Mouse (Mus musculus) stomach, embryonic 15.5 days (tissue): ENCODE results near the gene March6. TPM values are rescaled to one million over a fixed set of nuclear protein-coding genes. Genes with fewer than 3 reads are reported as not detected.

Experiments used
- ATAC-seq: fragments of 200-750 bp; cut with Nextera tagmentation; 2 replicates; pipeline ENCODE4 v1.8.0; 2017; ENCODE audit warnings: low read depth, moderate number of reproducible peaks, moderate TSS enrichment; ENCODE audit not compliant: insufficient read depth, low FRiP score
- H3K27ac ChIP-seq: fragments of 300-500 bp; sonication (generic); 2 replicates; pipeline ENCODE4 v1.5.1; 2015; ENCODE audit warnings: mild to moderate bottlenecking, inconsistent platforms
- H3K27me3 ChIP-seq: fragments of 300-500 bp; sonication (generic); replicated peaks from 2 replicates; pipeline ENCODE4 v1.6.1; 2015; ENCODE audit warnings: inconsistent platforms
- H3K36me3 ChIP-seq: fragments of 300-500 bp; sonication (generic); 2 replicates; pipeline ENCODE4 v1.6.1; 2015; ENCODE audit warnings: inconsistent platforms
- H3K4me1 ChIP-seq: fragments of 300-500 bp; sonication (generic); 2 replicates; pipeline ENCODE4 v1.6.1; 2015; ENCODE audit warnings: inconsistent platforms
- H3K4me2 ChIP-seq: fragments of 300-500 bp; sonication (generic); 2 replicates; pipeline ENCODE4 v1.6.1; 2015; ENCODE audit warnings: mild to moderate bottlenecking, inconsistent platforms
- H3K4me3 ChIP-seq: fragments of 300-500 bp; sonication (generic); replicated peaks from 2 replicates; pipeline ENCODE4 v1.5.1; 2015; ENCODE audit warnings: inconsistent platforms
- H3K9ac ChIP-seq: fragments of 300-500 bp; sonication (generic); 2 replicates; pipeline ENCODE4 v1.6.1; 2015; ENCODE audit warnings: inconsistent platforms
- H3K9me3 ChIP-seq: fragments of 300-500 bp; sonication (generic); 2 replicates; pipeline ENCODE4 v1.6.1; 2016; ENCODE audit warnings: inconsistent platforms
- WGBS: fragments of 180-500 bp; shearing (Covaris S2); methylation state at CpG from one replicate; pipeline ENCODE4 v1.1.7; 2015; 5-methylcytosine and 5-hydroxymethylcytosine counted together
- polyA plus RNA-seq: library from polyadenylated mRNA; unstranded; fragments of >200 nt; fragmentation: Nextera tagmentation; extraction: Ambion mirVana; gene quantifications from 2 replicates; pipeline ENCODE4 v1.2.1, GENCODE M21; 2015

March6 gene
- polyA plus RNA-seq, 1 experiment from 2014 or later: 25.6 TPM

DNA sequence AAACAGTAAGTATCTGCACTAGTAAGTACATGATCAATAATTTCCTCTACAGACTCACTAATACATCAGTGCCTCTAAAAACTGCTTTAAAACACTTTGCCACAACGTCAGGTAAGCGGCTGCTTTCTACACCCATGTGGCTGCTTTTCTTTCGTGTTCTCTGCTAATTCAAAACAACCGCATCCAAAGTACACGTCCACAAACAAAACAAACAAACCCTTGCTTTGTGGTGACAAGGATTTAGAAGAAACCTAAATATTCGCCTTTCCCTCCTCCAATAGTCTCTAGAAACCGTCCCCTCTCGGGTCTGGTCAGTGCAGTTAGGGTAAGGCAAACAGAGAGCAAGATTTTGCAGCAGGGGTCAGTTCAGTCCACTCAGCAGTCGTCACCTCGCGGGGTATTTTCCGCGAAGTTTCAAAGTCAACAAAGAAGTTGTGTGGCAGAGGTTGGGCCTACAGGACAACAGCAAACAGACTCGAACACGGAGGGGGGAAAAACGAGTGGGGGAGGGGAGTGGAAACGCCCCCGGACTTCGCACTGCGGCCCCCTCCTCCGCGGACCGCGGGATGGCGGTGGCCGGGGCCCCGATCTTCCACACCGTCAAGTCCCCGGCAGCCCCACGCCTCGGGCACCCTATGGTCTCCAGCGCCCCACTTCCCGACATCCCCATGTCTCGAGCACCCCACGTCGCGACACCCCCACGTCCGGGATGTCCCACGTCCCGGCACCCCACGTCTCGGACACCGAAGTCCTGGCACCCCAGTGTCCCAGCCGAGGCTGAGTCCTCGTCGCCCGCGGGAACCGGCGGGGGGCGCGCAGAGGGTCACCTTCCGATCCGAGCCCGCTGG, 818 bp downstream of the March6 start:
- H3K4me3 ChIP-seq: peak overlapping the region; percentile 70
- under 1% methylated on average over 48 of the region's 56 CpGs for WGBS
- no peaks in the 10 kb centered on the region for H3K27me3 ChIP-seq
- peak overlapping the region; percentile 96 for H3K27ac ChIP-seq
- no peaks in the 10 kb centered on the region for H3K36me3 ChIP-seq
- no peaks in the 10 kb centered on the region for H3K9me3 ChIP-seq
- peak; percentile 35 for ATAC-seq
- H3K4me1 ChIP-seq: peaks cover 5% of the 10 kb centered on the region; the same call in 1 of the 2 replicates
- peak overlapping the region; percentile 81 for H3K9ac ChIP-seq
- H3K4me2 ChIP-seq: peak overlapping the region; percentile 62

DNA sequence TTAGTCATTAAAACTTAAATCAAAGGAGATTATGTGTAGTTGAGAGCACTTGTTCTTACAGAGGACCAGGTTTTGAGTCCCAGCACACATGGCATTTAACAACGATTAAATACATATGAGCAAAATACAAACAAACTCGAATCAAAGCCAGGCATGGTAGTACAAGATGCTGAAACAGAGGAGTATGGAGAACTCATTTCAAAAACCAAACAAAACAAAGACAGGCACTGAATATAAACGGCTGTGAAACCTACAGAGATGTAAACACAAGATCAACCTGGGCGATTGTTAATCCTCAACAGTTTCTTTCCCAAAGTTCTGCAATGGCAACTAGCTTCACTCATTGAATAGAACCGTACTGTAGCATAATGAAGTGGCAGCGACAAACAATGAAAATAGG, 1.8 kb downstream of the March6 start:
- peak overlapping the region; percentile 70 for H3K4me3 ChIP-seq
- 21% methylated on average over 6 of the region's 6 CpGs for WGBS
- no peak overlapping the region for H3K27ac ChIP-seq
- ATAC-seq: no peak
- H3K36me3 ChIP-seq: no peaks in the 10 kb centered on the region
- peak overlapping the region; percentile 62 for H3K4me2 ChIP-seq
- no peaks in the 10 kb centered on the region for H3K27me3 ChIP-seq
- H3K9me3 ChIP-seq: no peaks in the 10 kb centered on the region
- H3K9ac ChIP-seq: no peak overlapping the region
- H3K4me1 ChIP-seq: peaks cover 7% of the 10 kb centered on the region; the same call in 1 of the 2 replicates

DNA sequence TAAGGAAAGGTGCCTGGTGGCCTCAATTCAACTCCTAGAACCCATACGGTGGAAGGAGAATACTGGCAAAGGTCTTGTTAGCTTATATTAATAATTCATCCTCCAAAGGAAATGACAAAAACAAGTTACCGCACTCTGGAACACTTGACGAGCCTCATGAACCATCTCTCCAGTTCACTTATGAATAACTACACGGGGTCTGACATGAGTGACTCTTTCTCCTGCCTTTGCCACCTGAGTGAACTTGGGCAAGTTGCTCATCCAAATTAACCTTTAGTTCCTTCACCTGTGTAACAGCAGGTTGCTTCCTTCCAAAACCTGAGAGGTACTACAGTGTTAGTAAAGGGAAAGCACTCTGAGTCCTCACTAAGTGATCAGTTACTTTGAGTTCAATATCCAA, 2.4 kb downstream of the March6 start:
- 82% methylated on average over 4 of the region's 4 CpGs for WGBS
- no peak overlapping the region for H3K9ac ChIP-seq
- H3K4me2 ChIP-seq: no peak overlapping the region
- no peak overlapping the region for H3K4me3 ChIP-seq
- peaks cover 7% of the 10 kb centered on the region; the same call in 1 of the 2 replicates for H3K4me1 ChIP-seq
- no peaks in the 10 kb centered on the region for H3K9me3 ChIP-seq
- H3K36me3 ChIP-seq: no peaks in the 10 kb centered on the region
- no peaks in the 10 kb centered on the region for H3K27me3 ChIP-seq
- no peak overlapping the region for H3K27ac ChIP-seq
- ATAC-seq: no peak

DNA sequence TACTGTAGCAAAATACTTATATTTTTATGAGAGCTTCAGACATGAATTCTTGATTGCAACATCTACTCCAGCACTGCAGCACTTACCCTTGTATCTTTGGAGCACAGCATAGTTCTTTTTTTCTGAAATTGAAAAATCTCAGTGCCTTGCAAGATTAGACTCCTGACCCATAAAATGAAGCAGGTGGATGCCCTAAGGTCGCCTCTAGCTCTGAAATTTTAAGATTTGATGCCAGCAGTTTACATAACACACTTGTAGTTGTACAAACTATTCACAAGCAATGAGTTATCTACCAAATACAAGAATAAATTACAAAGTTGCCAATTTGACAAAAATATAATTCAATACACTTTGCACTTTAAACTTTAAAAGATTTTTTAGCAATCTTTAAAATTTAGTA, 4.4 kb downstream of the March6 start:
- no peak for ATAC-seq
- H3K4me3 ChIP-seq: no peak overlapping the region
- H3K36me3 ChIP-seq: no peaks in the 10 kb centered on the region
- H3K9me3 ChIP-seq: no peaks in the 10 kb centered on the region
- no peaks in the 10 kb centered on the region for H3K27me3 ChIP-seq
- no peak overlapping the region for H3K4me2 ChIP-seq
- no peak overlapping the region for H3K27ac ChIP-seq
- WGBS: 84% methylated on average over 1 of the region's 1 CpGs
- peaks cover 7% of the 10 kb centered on the region; the same call in 1 of the 2 replicates for H3K4me1 ChIP-seq
- no peak overlapping the region for H3K9ac ChIP-seq

DNA sequence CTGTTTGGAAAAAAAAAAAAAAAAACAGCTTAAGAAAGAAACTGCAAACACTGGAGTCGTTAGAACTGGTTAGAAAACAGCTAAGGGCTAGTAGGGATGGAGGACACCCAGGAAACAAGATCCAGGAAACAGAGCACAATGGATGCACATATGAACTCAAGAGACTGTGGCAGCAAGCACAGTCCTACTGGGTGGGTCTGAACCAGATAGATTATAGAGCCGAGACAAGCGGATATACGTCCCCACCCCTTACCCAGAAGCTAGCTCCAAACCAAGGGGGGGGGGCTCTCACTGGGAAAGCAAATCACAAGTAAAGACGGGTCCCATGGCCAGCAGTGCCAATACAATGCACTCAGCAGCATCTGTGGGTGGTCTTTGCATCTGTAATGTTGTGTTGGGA, 11.9 kb downstream of the March6 start:
- 78% methylated on average over 5 of the region's 5 CpGs for WGBS
- no peak for ATAC-seq

DNA sequence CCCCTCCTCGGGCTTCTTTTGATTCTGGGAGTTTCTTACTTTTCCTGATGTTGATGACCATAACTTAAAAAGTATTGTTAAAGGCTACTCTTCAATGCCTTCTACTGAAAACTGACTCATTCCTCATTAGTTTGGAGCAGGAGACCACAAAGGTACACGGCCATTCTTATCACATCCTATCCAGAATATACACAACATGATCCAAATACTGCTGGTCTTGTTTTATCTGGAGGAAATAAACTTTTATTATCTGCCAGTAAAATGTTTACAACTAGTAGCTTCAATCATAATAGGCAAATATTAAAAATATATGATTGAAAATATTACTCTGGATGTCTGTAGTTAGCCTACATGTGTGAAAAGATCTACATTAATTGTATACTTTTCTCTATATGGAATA, 12.5 kb downstream of the March6 start:
- Histone ChIP-seq H3K27me3 (no peaks in the 10 kb centered on the region), H3K36me3 (no peaks in the 10 kb centered on the region), H3K4me3 (no peak overlapping the region), H3K9ac (no peak overlapping the region), H3K27ac (no peak overlapping the region), H3K4me1 (no peaks in the 10 kb centered on the region), H3K4me2 (no peak overlapping the region), H3K9me3 (no peaks in the 10 kb centered on the region)
- ATAC-seq: no peak
- 68% methylated on average over 2 of the region's 2 CpGs for WGBS

More for the DNA sequence above, 11.9 kb downstream of the March6 start:
- Histone ChIP-seq H3K4me3 (no peak overlapping the region), H3K36me3 (no peaks in the 10 kb centered on the region), H3K4me1 (no peaks in the 10 kb centered on the region), H3K9ac (no peak overlapping the region), H3K27me3 (no peaks in the 10 kb centered on the region), H3K4me2 (no peak overlapping the region), H3K27ac (no peak overlapping the region), H3K9me3 (no peaks in the 10 kb centered on the region)

DNA sequence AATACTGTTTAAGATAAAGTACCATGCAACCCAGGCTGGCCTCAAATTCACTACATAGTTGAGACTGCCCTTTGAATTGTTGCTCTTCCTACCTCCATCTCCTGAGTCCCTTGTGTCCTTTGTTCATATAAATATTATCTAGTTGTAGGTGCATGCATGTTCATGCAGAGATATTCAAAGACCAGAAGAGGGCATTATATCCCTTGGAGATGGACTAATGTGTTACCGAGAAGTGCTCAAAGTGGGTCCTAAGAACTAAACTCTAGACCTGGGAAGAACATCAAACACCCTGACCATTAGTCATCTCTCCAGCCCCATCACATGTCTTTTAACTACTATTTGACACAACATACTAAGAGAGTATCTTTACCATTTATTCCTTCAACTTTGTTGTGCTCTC, 13.7 kb downstream of the March6 start:
- Histone ChIP-seq H3K9me3 (no peaks in the 10 kb centered on the region), H3K27me3 (no peaks in the 10 kb centered on the region), H3K4me3 (no peak overlapping the region), H3K27ac (no peak overlapping the region), H3K4me2 (no peak overlapping the region), H3K36me3 (no peaks in the 10 kb centered on the region), H3K4me1 (no peaks in the 10 kb centered on the region), H3K9ac (no peak overlapping the region)
- no peak for ATAC-seq
- 83% methylated on average over 1 of the region's 1 CpGs for WGBS

DNA sequence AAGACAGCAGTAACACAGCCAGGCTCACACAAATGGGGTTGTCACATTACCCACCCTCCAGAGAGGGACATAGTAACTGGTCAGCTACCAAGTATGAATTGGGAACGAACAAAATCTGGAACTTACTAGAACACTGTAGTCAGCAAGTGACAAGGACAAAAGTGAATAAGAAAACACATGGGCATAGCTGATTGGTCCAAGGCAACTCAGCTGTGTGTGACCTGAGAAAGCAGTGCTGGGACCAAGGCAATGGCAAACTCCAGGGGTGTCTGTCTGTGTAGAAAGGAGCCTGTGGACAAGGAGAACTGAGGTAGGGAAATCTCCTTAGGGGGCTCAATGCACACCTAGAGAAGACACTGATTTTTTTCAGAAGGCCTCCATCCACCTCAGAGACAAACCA, 19.1 kb downstream of the March6 start:
- Histone ChIP-seq H3K4me3 (no peak overlapping the region), H3K9ac (no peak overlapping the region), H3K27me3 (no peaks in the 10 kb centered on the region), H3K4me1 (no peaks in the 10 kb centered on the region), H3K4me2 (no peak overlapping the region), H3K27ac (no peak overlapping the region), H3K9me3 (no peaks in the 10 kb centered on the region), H3K36me3 (no peaks in the 10 kb centered on the region)
- no peak for ATAC-seq
- 87% methylated on average over 1 of the region's 1 CpGs for WGBS

DNA sequence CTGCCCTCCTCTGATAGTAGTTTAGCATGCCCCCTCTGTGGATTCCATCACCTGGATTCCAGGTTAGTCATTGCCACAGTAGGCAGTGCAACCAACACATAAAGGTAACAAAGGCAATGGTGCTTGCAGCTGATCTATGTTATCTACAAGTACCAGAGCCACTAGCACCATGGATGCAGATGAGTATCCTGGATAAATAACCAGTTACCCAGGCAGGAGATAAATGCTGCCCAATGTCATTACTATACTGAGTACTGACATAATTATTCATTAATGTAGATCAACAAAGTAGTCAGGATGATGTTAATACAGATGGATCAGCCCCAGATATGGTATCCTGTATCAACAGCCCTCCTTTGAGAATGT, 19.5 kb downstream of the March6 start:
- Histone ChIP-seq H3K4me3 (no peak overlapping the region), H3K27me3 (no peaks in the 10 kb centered on the region), H3K36me3 (no peaks in the 10 kb centered on the region), H3K9ac (no peak overlapping the region), H3K4me1 (no peaks in the 10 kb centered on the region), H3K4me2 (no peak overlapping the region), H3K9me3 (no peaks in the 10 kb centered on the region), H3K27ac (no peak overlapping the region)
- peak; percentile 35; the same call in 1 of the 2 replicates for ATAC-seq

DNA sequence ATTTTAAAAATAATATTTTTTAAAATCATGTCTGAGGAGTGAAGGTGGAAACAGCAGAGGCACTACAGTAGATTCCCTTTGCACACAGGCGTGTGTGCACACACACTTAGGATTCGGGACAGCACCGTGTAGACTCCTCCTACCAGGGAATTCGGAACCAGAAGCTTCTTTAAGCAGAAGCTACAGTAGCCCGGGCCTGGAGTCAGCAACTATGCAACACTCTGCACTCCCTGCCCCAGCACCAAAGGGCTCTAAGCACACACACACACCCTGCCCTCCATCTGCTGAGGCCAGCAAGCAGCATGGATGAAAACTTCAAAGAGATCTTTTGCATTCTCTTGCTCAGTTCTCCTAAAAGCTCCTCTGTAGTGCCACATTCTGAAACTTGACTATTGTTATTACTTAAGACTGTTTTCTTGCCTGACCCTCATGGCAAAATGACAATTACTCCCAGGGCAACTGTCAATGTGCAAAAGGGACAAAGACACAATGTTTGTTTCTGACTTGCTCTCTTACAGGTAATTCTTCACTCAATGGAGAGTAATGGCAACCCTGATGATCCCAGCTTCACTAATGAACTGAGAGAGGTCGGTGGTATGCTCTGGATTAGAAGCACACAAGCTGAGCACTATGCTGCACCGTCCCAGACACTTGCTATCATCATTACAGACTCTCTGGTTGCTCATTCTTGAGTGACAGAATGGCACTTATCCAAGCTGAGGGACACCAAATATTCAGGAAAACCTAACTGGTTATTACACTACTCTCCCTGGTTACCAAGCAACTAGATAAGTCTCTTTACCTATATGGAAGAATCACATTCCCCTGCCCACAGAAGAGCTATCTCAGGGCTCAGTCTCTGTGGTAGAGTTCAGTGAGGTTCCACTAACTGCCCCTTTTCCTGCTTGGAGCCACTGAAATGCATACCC, 20.1 kb downstream of the March6 start:
- WGBS: 65% methylated on average over 7 of the region's 7 CpGs

DNA sequence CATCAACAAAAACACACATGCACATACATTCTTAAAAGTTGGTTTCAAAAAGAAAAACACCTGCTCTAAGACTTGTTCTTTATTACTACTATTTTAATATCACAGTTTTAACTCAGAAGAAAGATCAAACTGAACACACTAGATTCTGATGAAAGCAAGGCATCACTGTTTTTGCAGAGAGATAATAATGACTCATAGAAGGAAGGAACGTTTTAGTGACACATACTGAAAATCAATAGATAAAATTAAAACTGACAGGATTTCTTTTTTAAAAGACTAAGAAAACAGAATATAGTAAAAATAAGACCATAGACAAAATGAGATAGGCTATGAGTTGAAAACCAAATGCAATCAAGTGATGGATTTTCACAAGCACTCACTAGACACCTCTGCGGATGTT, 25.8 kb downstream of the March6 start:
- 68% methylated on average over 2 of the region's 2 CpGs for WGBS
- Histone ChIP-seq H3K9me3 (no peaks in the 10 kb centered on the region), H3K4me3 (no peak overlapping the region), H3K4me2 (no peak overlapping the region), H3K4me1 (no peaks in the 10 kb centered on the region), H3K27me3 (no peaks in the 10 kb centered on the region), H3K27ac (no peak overlapping the region), H3K36me3 (no peaks in the 10 kb centered on the region), H3K9ac (no peak overlapping the region)
- no peak for ATAC-seq

More for the DNA sequence above, 20.1 kb downstream of the March6 start:
- Histone ChIP-seq H3K9me3 (no peaks in the 10 kb centered on the region), H3K4me2 (no peak overlapping the region), H3K9ac (no peak overlapping the region), H3K4me1 (no peaks in the 10 kb centered on the region), H3K4me3 (no peak overlapping the region), H3K27ac (no peak overlapping the region), H3K27me3 (no peaks in the 10 kb centered on the region), H3K36me3 (no peaks in the 10 kb centered on the region)
- ATAC-seq: no peak

DNA sequence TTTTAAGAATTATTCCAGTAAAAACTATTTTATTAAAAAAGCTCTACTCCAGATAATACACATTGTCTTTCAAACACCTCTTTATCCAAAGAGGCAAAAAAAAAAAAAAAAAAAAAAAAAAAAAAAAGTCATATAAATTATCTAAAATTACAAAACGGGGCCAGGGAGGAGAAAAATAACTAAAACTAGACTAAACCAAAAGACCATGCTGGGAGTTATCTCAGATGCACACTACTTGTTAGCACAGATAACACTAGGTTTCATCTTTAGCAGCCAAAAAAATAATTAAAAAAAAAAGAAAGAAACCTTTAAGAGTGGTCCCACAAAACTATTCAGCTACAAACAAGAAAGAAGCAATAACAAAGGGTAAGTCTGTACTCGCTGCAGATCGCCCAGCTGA, 27.4 kb downstream of the March6 start:
- ATAC-seq: no peak
- H3K4me3 ChIP-seq: no peak overlapping the region
- no peaks in the 10 kb centered on the region; the same call in 1 of the 2 replicates for H3K36me3 ChIP-seq
- H3K27me3 ChIP-seq: no peaks in the 10 kb centered on the region
- no peaks in the 10 kb centered on the region for H3K9me3 ChIP-seq
- H3K4me1 ChIP-seq: no peaks in the 10 kb centered on the region
- H3K4me2 ChIP-seq: no peak overlapping the region
- no peak overlapping the region for H3K9ac ChIP-seq
- WGBS: 82% methylated on average over 3 of the region's 3 CpGs
- H3K27ac ChIP-seq: no peak overlapping the region
